Comparison of ENCODE assay signal across 8 mouse cellular contexts in the genomic region with DNA sequence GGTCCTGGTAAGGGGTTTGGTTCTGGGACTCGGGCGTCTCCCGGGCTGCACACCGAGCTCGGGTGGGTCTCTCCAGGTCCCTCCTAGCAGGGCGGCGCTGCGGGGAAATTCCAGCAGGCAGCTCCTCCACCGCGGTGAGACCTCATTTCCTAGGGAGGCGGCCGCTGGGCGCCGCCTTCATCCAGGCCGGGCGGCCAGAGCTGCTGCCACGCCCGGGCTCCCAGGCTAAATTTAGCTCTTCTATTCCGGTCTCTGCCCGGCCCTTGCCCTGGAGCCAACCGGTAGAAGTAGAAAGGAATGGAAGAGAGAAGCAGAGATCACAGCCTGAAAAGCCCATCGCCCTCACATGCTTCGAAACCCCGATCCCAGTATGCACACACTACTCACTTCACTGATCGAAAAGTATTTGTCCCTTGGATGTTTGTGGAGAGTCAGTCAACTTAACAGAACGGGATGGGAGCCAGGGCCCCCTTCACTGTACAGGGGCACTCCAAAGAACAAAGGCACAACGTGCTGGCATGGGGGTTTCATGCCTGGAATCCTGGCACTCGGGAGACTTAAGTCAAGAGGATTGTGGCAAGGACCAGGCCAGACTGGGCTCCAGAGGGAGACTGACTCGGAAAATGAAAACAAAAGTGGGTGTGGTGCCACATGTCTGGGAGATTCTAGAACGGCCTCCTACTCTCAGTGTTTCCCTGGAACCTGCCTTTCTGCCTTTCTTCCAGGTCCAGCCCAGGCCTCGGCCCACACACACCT. TPM values are rescaled to one million over a fixed set of nuclear protein-coding genes. Genes with fewer than 3 reads are reported as not detected.
DNase-seq lines count a peak whose midpoint lies in the region; ATAC-seq lines count a peak whose summit lies in the region.

No protein-coding gene starts in this region.

- peak overlapping the region; percentile 61 for H3K9ac ChIP-seq in forebrain, embryonic 16.5 days (replicated peaks; ENCODE audit: low read depth, low read length)
- peak overlapping the region; percentile 56 for H3K9ac ChIP-seq in limb, embryonic 12.5 days (replicated peaks)
- H3K9ac ChIP-seq in midbrain, embryonic 11.5 days (ENCODE audit: low read length): peak overlapping the region; percentile 64
- peak overlapping the region; percentile 36 for H3K9ac ChIP-seq in stomach, embryonic 14.5 days (replicated peaks; ENCODE audit: low read depth, low read length)

- ATAC-seq in forebrain, embryonic 16.5 days: peak; percentile 40
- ATAC-seq in hematopoietic stem cell, adult 5-6 weeks (replicated peaks in 1 of 2; ENCODE audit: insufficient read depth in 1 of 2, low FRiP score in 2 of 2, low TSS enrichment in 1 of 2, low read depth in 1 of 2, poor library complexity in 2 of 2, severe bottlenecking in 2 of 2): peak; percentile 34 to 38; a peak in 2 of 4 replicates
- 0 out of 2 replicates have a peak, but pooled peaks have one; percentile 42 for ATAC-seq in limb, embryonic 12.5 days (ENCODE audit: insufficient number of reproducible peaks, insufficient read depth, low FRiP score, low TSS enrichment, low read depth)
- peak; percentile 52; the same call in 1 of the 2 replicates for ATAC-seq in midbrain, embryonic 11.5 days (ENCODE audit: low FRiP score)
- ATAC-seq in stomach, embryonic 14.5 days (ENCODE audit: insufficient number of reproducible peaks, insufficient read depth, low FRiP score, low read depth): peak; percentile 78
- no peak for ATAC-seq in inflammation-experienced regulatory T-cells, adult 6 months

- peak; percentile 92 for DNase-seq in ZHBTc4 (ENCODE audit: low read depth, low spot score)
- DNase-seq in cerebellum, adult 18-20 months: peak; percentile 79 to 81
- DNase-seq in midbrain, embryonic 11.5 days (ENCODE audit: low spot score, missing footprints): peak; percentile 91

- H3K4me1 ChIP-seq in forebrain, embryonic 16.5 days (replicated peaks; ENCODE audit: control insufficient read depth, insufficient read depth, low read length): peaks cover 6% of the 10 kb centered on the region
- H3K4me1 ChIP-seq in limb, embryonic 12.5 days (replicated peaks): peaks cover 10% of the 10 kb centered on the region
- peaks cover 4% of the 10 kb centered on the region; the same call in 1 of the 2 replicates for H3K4me1 ChIP-seq in midbrain, embryonic 11.5 days (ENCODE audit: control insufficient read depth, insufficient read depth, low read length)
- H3K4me1 ChIP-seq in stomach, embryonic 14.5 days (ENCODE audit: control insufficient read depth, insufficient read depth, low read length): peaks cover 8% of the 10 kb centered on the region; the same call in 1 of the 2 replicates

- H3K4me2 ChIP-seq in forebrain, embryonic 16.5 days (ENCODE audit: low read length): peak overlapping the region; percentile 42
- peak overlapping the region; percentile 49 for H3K4me2 ChIP-seq in limb, embryonic 12.5 days
- H3K4me2 ChIP-seq in midbrain, embryonic 11.5 days: peak overlapping the region; percentile 32
- H3K4me2 ChIP-seq in stomach, embryonic 14.5 days (replicated peaks; ENCODE audit: low read depth, low read length): peak overlapping the region; percentile 40

- H3K36me3 ChIP-seq in forebrain, embryonic 16.5 days (ENCODE audit: control insufficient read depth, insufficient read depth): no peaks in the 10 kb centered on the region
- no peaks in the 10 kb centered on the region for H3K36me3 ChIP-seq in limb, embryonic 12.5 days
- H3K36me3 ChIP-seq in midbrain, embryonic 11.5 days (ENCODE audit: control insufficient read depth, insufficient read depth, low read length): no peaks in the 10 kb centered on the region
- H3K36me3 ChIP-seq in stomach, embryonic 14.5 days (ENCODE audit: control insufficient read depth, insufficient read depth, low read length): no peaks in the 10 kb centered on the region

- no peak overlapping the region; the same call in 1 of the 2 replicates for H3K27ac ChIP-seq in forebrain, embryonic 16.5 days (ENCODE audit: low read length)
- H3K27ac ChIP-seq in limb, embryonic 12.5 days: peak overlapping the region; percentile 91
- H3K27ac ChIP-seq in midbrain, embryonic 11.5 days (ENCODE audit: low read depth, low read length): no peak overlapping the region
- H3K27ac ChIP-seq in stomach, embryonic 14.5 days (ENCODE audit: low read length): peak overlapping the region; percentile 97

- peak overlapping the region; percentile 6; the same call in 1 of the 2 replicates for H3K4me3 ChIP-seq in forebrain, embryonic 16.5 days (replicated peaks; ENCODE audit: low read length)
- peak overlapping the region; percentile 22; the same call in 1 of the 2 replicates for H3K4me3 ChIP-seq in limb, embryonic 12.5 days (replicated peaks)
- H3K4me3 ChIP-seq in midbrain, embryonic 11.5 days (ENCODE audit: low read depth, low read length): peak overlapping the region; percentile 15; the same call in 1 of the 2 replicates
- H3K4me3 ChIP-seq in stomach, embryonic 14.5 days (ENCODE audit: low read depth, low read length): 0 out of 2 replicates have a peak overlapping the region, but pooled peaks have one; percentile 6

- no peaks in the 10 kb centered on the region for H3K9me3 ChIP-seq in forebrain, embryonic 16.5 days (ENCODE audit: control insufficient read depth, low read length)
- no peaks in the 10 kb centered on the region for H3K9me3 ChIP-seq in limb, embryonic 12.5 days
- no peaks in the 10 kb centered on the region for H3K9me3 ChIP-seq in midbrain, embryonic 11.5 days (ENCODE audit: control insufficient read depth, low read length)
- no peaks in the 10 kb centered on the region for H3K9me3 ChIP-seq in stomach, embryonic 14.5 days (ENCODE audit: control insufficient read depth, low read depth, low read length)

- 18% methylated on average over 31 of the region's 31 CpGs for WGBS in forebrain, embryonic 16.5 days
- WGBS in limb, embryonic 12.5 days: 18% methylated on average over 31 of the region's 31 CpGs
- 22% methylated on average over 31 of the region's 31 CpGs for WGBS in midbrain, embryonic 11.5 days
- WGBS in stomach, embryonic 14.5 days: 9% methylated on average over 31 of the region's 31 CpGs

- H3K27me3 ChIP-seq in forebrain, embryonic 16.5 days (replicated peaks; ENCODE audit: control insufficient read depth, insufficient read depth, low read length): no peaks in the 10 kb centered on the region
- H3K27me3 ChIP-seq in limb, embryonic 12.5 days: no peaks in the 10 kb centered on the region
- no peaks in the 10 kb centered on the region for H3K27me3 ChIP-seq in midbrain, embryonic 11.5 days (ENCODE audit: control insufficient read depth, insufficient read depth, low read length)
- H3K27me3 ChIP-seq in stomach, embryonic 14.5 days (ENCODE audit: control insufficient read depth, insufficient read depth, low read length): no peaks in the 10 kb centered on the region

RNA-seq across cellular contexts. Expression of a gene that starts 46.2 kb away (rescaled TPM):
- not detected in 2 replicates for polyA plus RNA-seq in forebrain, embryonic 16.5 days (2015; fragmentation: Nextera tagmentation; extraction: Ambion mirVana)
- total RNA-seq in hematopoietic stem cell, adult 5-6 weeks (2017): not detected in 2 replicates
- not detected in 2 replicates for polyA plus RNA-seq in limb, embryonic 12.5 days (2016; fragmentation: Nextera tagmentation; extraction: Ambion mirVana)
- not detected in 2 replicates for polyA plus RNA-seq in midbrain, embryonic 11.5 days (2014; fragmentation: Nextera tagmentation; extraction: Ambion mirVana)
- polyA plus RNA-seq in stomach, embryonic 14.5 days (2014; fragmentation: Nextera tagmentation; extraction: Ambion mirVana): not detected in 2 replicates
- not detected for polyA plus RNA-seq in inflammation-experienced regulatory T-cells, adult 6 months (2017; shearing (Covaris generic))

RNA-seq across cellular contexts. Expression of a gene that starts 46.3 kb away (rescaled TPM):
- polyA plus RNA-seq in forebrain, embryonic 16.5 days (2015; fragmentation: Nextera tagmentation; extraction: Ambion mirVana): not detected in 2 replicates
- total RNA-seq in hematopoietic stem cell, adult 5-6 weeks (2017): not detected in 2 replicates
- polyA plus RNA-seq in limb, embryonic 12.5 days (2016; fragmentation: Nextera tagmentation; extraction: Ambion mirVana): not detected in 2 replicates
- polyA plus RNA-seq in midbrain, embryonic 11.5 days (2014; fragmentation: Nextera tagmentation; extraction: Ambion mirVana): not detected in 2 replicates
- not detected in 2 replicates for polyA plus RNA-seq in stomach, embryonic 14.5 days (2014; fragmentation: Nextera tagmentation; extraction: Ambion mirVana)
- polyA plus RNA-seq in inflammation-experienced regulatory T-cells, adult 6 months (2017; shearing (Covaris generic)): 1 to 10 TPM in 2 of 3 experiments, under 1 TPM in 1; 0.77 to 2.1 (median 1.5) TPM

RNA-seq across cellular contexts. Expression of a gene that starts 54.2 kb away (rescaled TPM):
- 1,987 and 2,275 TPM in 2 replicates for polyA plus RNA-seq in forebrain, embryonic 16.5 days (2015; fragmentation: Nextera tagmentation; extraction: Ambion mirVana)
- total RNA-seq in hematopoietic stem cell, adult 5-6 weeks (2017): 5,153 and 6,011 TPM in 2 replicates
- polyA plus RNA-seq in limb, embryonic 12.5 days (2016; fragmentation: Nextera tagmentation; extraction: Ambion mirVana): 3,930 and 4,018 TPM in 2 replicates
- polyA plus RNA-seq in midbrain, embryonic 11.5 days (2014; fragmentation: Nextera tagmentation; extraction: Ambion mirVana): 3,090 and 3,352 TPM in 2 replicates
- polyA plus RNA-seq in stomach, embryonic 14.5 days (2014; fragmentation: Nextera tagmentation; extraction: Ambion mirVana): 2,677 and 2,766 TPM in 2 replicates
- polyA plus RNA-seq in inflammation-experienced regulatory T-cells, adult 6 months (2017; shearing (Covaris generic)): 1,000 to 10,000 TPM; 2,583 to 3,807 (median 2,925) TPM

Comparison
In these comparisons a context has a peak if more than half of its experiments do, and no peak if none do; other contexts are left out.
1. H3K27ac ChIP-seq: peak in limb, embryonic 12.5 days (single experiment) and stomach, embryonic 14.5 days (single experiment); none in forebrain, embryonic 16.5 days (single experiment) and midbrain, embryonic 11.5 days (single experiment).
2. Peak in every context shown above with its lines, with median percentiles within 50 percentile points of each other: DNase-seq, H3K4me2 ChIP-seq, H3K4me3 ChIP-seq and H3K9ac ChIP-seq.